Mouse (Mus musculus) brain, embryonic 14.5 days (tissue): ENCODE data around the gene Grb10.

Experiments used
- CTCF ChIP-seq: fragments of 200-500 bp; IDR thresholded peaks from 2 replicates; pipeline ENCODE4 v1.5.1; 2012; ENCODE audit warnings: inconsistent platforms, mild to moderate bottlenecking, moderate library complexity, borderline replicate concordance; ENCODE audit not compliant: insufficient read depth, insufficient read length; ENCODE audit errors: extremely low read depth
- POLR2A ChIP-seq: fragments of 200-500 bp; IDR thresholded peaks from 2 replicates; pipeline ENCODE4 v1.6.1; 2012; ENCODE audit warnings: mild to moderate bottlenecking, inconsistent platforms, borderline replicate concordance; ENCODE audit not compliant: poor library complexity, insufficient read depth, insufficient read length, severe bottlenecking; ENCODE audit errors: extremely low read depth

- TF ChIP-seq CTCF (no peak), POLR2A (no peak)
Observed at GRCm38 (mm10) chr11:12018604-12019003, 19.9 kb downstream of the Grb10 start.
